14 mouse cellular contexts compared by ENCODE assay signal in the genomic region with DNA sequence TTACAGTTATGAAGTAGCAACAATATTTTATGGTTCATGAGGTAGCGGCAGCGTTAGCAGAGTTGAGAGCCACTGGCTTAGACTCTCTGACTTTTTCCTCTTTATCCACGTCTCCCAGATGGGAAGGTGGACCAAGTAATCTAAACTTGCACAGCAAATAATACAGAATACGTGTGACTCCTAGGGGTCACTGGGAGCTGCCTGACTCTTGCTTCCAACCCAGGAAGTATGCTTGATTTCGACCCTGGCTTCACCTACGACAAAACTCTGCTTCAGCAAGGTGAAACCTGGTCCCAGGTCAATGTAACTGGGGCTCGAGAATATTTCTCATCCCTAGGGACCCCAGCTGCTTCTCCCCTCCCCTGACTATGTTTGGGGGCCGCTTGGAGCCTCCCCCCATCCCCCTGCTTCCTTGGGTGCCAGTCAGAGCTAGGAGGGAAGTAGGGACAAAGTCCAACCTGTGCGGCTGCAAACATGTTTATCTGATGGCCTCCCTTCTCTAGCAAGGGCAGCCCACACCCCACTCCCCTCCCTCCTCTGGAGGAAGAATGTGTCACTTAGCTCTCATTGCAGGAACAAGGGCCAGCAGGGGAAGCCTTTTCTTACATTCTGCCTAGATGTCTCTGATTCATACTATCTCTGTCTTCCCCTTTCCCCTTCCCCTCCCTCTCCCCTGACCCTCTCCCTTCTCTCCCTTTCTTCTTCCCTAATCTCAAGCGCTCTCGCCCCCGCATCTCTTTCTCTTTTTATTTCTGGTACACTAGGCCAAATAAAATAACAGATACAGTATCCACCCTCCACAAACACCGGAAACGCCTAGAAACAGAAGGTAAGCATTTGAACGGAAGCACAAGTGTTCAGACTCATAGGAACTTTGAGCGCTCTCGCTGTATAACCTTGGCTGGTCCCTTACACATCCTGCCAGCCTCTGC. TPM values are rescaled to one million over a fixed set of nuclear protein-coding genes. Genes with fewer than 3 reads are reported as not detected.
DNase-seq lines count a peak whose midpoint lies in the region; ATAC-seq and TF ChIP-seq lines count a peak whose summit lies in the region.
"Had no signal": no experiment of that assay in that cellular context is flagged by ENCODE, and none has a peak within 500 bp of the region (broad histone marks: within the 10 kb centered on the region; RNA-seq: fewer than 3 reads in every experiment).

No protein-coding gene starts in this region.

- no peak for ATAC-seq in CD4-positive, CD25-positive, alpha-beta regulatory T cell, adult 4 months
- ATAC-seq in kidney, postnatal 0 days (replicated peaks; ENCODE audit: low FRiP score, low read depth) = 0 out of 2 replicates have a peak, but pooled peaks have one; percentile 15
- 0 out of 2 replicates have a peak, but pooled peaks have one; percentile 12 for ATAC-seq in megakaryocyte progenitor cell, adult 5-6 weeks (replicated peaks; ENCODE audit: poor library complexity)
- no peak for ATAC-seq in erythroid progenitor cell, adult 5-6 weeks (replicated peaks; ENCODE audit: low FRiP score, poor library complexity, severe bottlenecking)
- ATAC-seq: midbrain, embryonic 13.5 days had no signal

- no peak overlapping the region for H3K4me2 ChIP-seq in kidney, postnatal 0 days (ENCODE audit: low read length)
- H3K4me2 ChIP-seq: midbrain, embryonic 13.5 days had no signal

- H3K9ac ChIP-seq in kidney, postnatal 0 days (ENCODE audit: low read depth, low read length) = no peak overlapping the region
- H3K9ac ChIP-seq: midbrain, embryonic 13.5 days had no signal

- no peaks in the 10 kb centered on the region for H3K27me3 ChIP-seq in kidney, postnatal 0 days (ENCODE audit: insufficient read depth, low read length)

- intact Hi-C loops in left cerebral cortex, postnatal 10 days (cut with DNase I) = no loop called here

- H3K36me3 ChIP-seq in kidney, postnatal 0 days (ENCODE audit: insufficient read depth, low read length) = no peaks in the 10 kb centered on the region
- H3K36me3 ChIP-seq: forebrain, embryonic 10.5 days; midbrain, embryonic 13.5 days had no signal

- H3K9me3 ChIP-seq in kidney, postnatal 0 days (replicated peaks; ENCODE audit: low read length) = no peaks in the 10 kb centered on the region
- H3K9me3 ChIP-seq: forebrain, embryonic 10.5 days; midbrain, embryonic 13.5 days had no signal

- DNase-seq in CD4-positive, CD25-positive, alpha-beta regulatory T cell, adult 2 months (ENCODE audit: low read depth, low spot score) = peak; percentile 16
- DNase-seq in brain, adult 2 months (ENCODE audit: low read depth, low spot score) = peak; percentile 16
- peak; percentile 41 for DNase-seq in kidney, postnatal 0 days (ENCODE audit: low spot score)
- DNase-seq in left cerebral cortex, postnatal 10 days (ENCODE audit: extremely low spot score in 1 of 2, low spot score in 2 of 2) = no peak
- no peak for DNase-seq in gastrocnemius, postnatal 25 days
- DNase-seq: right cerebral cortex, postnatal 14 days; thymus, adult 18-20 months had no signal

- H3K4me1 ChIP-seq in kidney, postnatal 0 days (replicated peaks; ENCODE audit: insufficient read depth, low read length) = peaks cover 10% of the 10 kb centered on the region

- no peak for TF ChIP-seq CTCF in kidney, postnatal 0 days (IDR thresholded peaks at IDR 0.05; ENCODE audit: low read depth)

- H3K27ac ChIP-seq in kidney, postnatal 0 days = peak overlapping the region; percentile 79
- H3K27ac ChIP-seq: forebrain, embryonic 10.5 days; midbrain, embryonic 13.5 days had no signal

- H3K4me3 ChIP-seq in kidney, postnatal 0 days (replicated peaks; ENCODE audit: low read depth, low read length) = no peak overlapping the region
- H3K4me3 ChIP-seq: forebrain, embryonic 10.5 days; midbrain, embryonic 13.5 days had no signal

- 29% methylated on average over 17 of the region's 17 CpGs for WGBS in kidney, postnatal 0 days

RNA-seq across cellular contexts. Expression of gene Hnf1a, which starts 5.7 kb away (rescaled TPM):
- polyA plus RNA-seq in CD4-positive, CD25-positive, alpha-beta regulatory T cell, adult 4 months (2017; shearing (Covaris generic)) = under 1 TPM in 1 of 2 experiments, not detected in 1; 0.09 TPM
- polyA plus RNA-seq in kidney, postnatal 0 days (2015; fragmentation: Nextera tagmentation; extraction: Ambion mirVana) = 10.8 and 12.5 TPM in 2 replicates
- total RNA-seq in megakaryocyte progenitor cell, adult 5-6 weeks (2015) = not detected in 2 replicates
- total RNA-seq in megakaryocyte progenitor cell, adult 5-6 weeks (2017) = not detected in 2 replicates
- total RNA-seq in left cerebral cortex, postnatal 10 days (2021) = not detected
- total RNA-seq in erythroid progenitor cell, adult 5-6 weeks (2015; ENCODE audit: low replicate concordance) = not detected in 2 replicates
- not detected in 2 replicates for total RNA-seq in erythroid progenitor cell, adult 5-6 weeks (2017; ENCODE audit: low replicate concordance)
- not detected for total RNA-seq in gastrocnemius, postnatal 25 days (2021)
- total RNA-seq: neutrophil, adult 5-6 weeks had no signal
- polyA plus RNA-seq: forebrain, embryonic 10.5 days; heart, postnatal 0 days; midbrain, embryonic 13.5 days had no signal

RNA-seq across cellular contexts. Expression of gene 2210016L21Rik, which starts 23.3 kb away (rescaled TPM):
- polyA plus RNA-seq in CD4-positive, CD25-positive, alpha-beta regulatory T cell, adult 4 months (2017; shearing (Covaris generic)) = 10 to 100 TPM; 34.5 to 46.3 TPM
- 75.3 and 79.6 TPM in 2 replicates for polyA plus RNA-seq in kidney, postnatal 0 days (2015; fragmentation: Nextera tagmentation; extraction: Ambion mirVana)
- total RNA-seq in megakaryocyte progenitor cell, adult 5-6 weeks (2015) = 7.0 and 13.3 TPM in 2 replicates
- 12.7 and 13.6 TPM in 2 replicates for total RNA-seq in megakaryocyte progenitor cell, adult 5-6 weeks (2017)
- 100 to 1,000 TPM; 203 to 206 TPM for total RNA-seq in left cerebral cortex, postnatal 10 days (2021)
- 2.5 and 5.4 TPM in 2 replicates for total RNA-seq in erythroid progenitor cell, adult 5-6 weeks (2015; ENCODE audit: low replicate concordance)
- total RNA-seq in erythroid progenitor cell, adult 5-6 weeks (2017; ENCODE audit: low replicate concordance) = 1.4 and 4.3 TPM in 2 replicates
- 10 to 100 TPM; 25.3 to 26.9 TPM for total RNA-seq in gastrocnemius, postnatal 25 days (2021)

RNA-seq across cellular contexts. Expression of gene Oasl1, which starts 42.2 kb away (rescaled TPM):
- 1 to 10 TPM; 5.8 to 9.1 TPM for polyA plus RNA-seq in CD4-positive, CD25-positive, alpha-beta regulatory T cell, adult 4 months (2017; shearing (Covaris generic))
- polyA plus RNA-seq in kidney, postnatal 0 days (2015; fragmentation: Nextera tagmentation; extraction: Ambion mirVana) = 3.1 and 3.2 TPM in 2 replicates
- total RNA-seq in megakaryocyte progenitor cell, adult 5-6 weeks (2015) = 0.68 and 4.9 TPM in 2 replicates
- total RNA-seq in megakaryocyte progenitor cell, adult 5-6 weeks (2017) = 1.1 and 1.4 TPM in 2 replicates
- not detected for total RNA-seq in left cerebral cortex, postnatal 10 days (2021)
- total RNA-seq in erythroid progenitor cell, adult 5-6 weeks (2015; ENCODE audit: low replicate concordance) = 5.4 and 9.4 TPM in 2 replicates
- 7.2 and 20.0 TPM in 2 replicates for total RNA-seq in erythroid progenitor cell, adult 5-6 weeks (2017; ENCODE audit: low replicate concordance)
- total RNA-seq in gastrocnemius, postnatal 25 days (2021) = under 1 TPM; 0.38 to 0.51 TPM
- polyA plus RNA-seq: forebrain, embryonic 10.5 days had no signal

RNA-seq across cellular contexts. Expression of gene Sppl3, which starts 45.7 kb away (rescaled TPM):
- 10 to 100 TPM; 10.2 to 14.2 TPM for polyA plus RNA-seq in CD4-positive, CD25-positive, alpha-beta regulatory T cell, adult 4 months (2017; shearing (Covaris generic))
- polyA plus RNA-seq in kidney, postnatal 0 days (2015; fragmentation: Nextera tagmentation; extraction: Ambion mirVana) = 19.0 and 39.4 TPM in 2 replicates
- total RNA-seq in megakaryocyte progenitor cell, adult 5-6 weeks (2015) = 32.0 and 40.2 TPM in 2 replicates
- total RNA-seq in megakaryocyte progenitor cell, adult 5-6 weeks (2017) = 23.4 and 28.6 TPM in 2 replicates
- 100 to 1,000 TPM; 112 to 115 TPM for total RNA-seq in left cerebral cortex, postnatal 10 days (2021)
- total RNA-seq in erythroid progenitor cell, adult 5-6 weeks (2015; ENCODE audit: low replicate concordance) = 69.2 and 99.5 TPM in 2 replicates
- total RNA-seq in erythroid progenitor cell, adult 5-6 weeks (2017; ENCODE audit: low replicate concordance) = 73.7 and 92.4 TPM in 2 replicates
- total RNA-seq in gastrocnemius, postnatal 25 days (2021) = 10 to 100 TPM; 19.6 to 20.3 TPM

Comparison
In these comparisons a context has a peak if more than half of its experiments do, and no peak if none do; other contexts are left out.
1. DNase-seq: peak in CD4-positive, CD25-positive, alpha-beta regulatory T cell, adult 2 months (single experiment), brain, adult 2 months (single experiment) and kidney, postnatal 0 days (single experiment); none in left cerebral cortex, postnatal 10 days (0 of 2) and gastrocnemius, postnatal 25 days (single experiment).
2. ATAC-seq: peak in kidney, postnatal 0 days (single experiment) and megakaryocyte progenitor cell, adult 5-6 weeks (single experiment); none in CD4-positive, CD25-positive, alpha-beta regulatory T cell, adult 4 months (single experiment) and erythroid progenitor cell, adult 5-6 weeks (single experiment).
3. RNA of gene 2210016L21Rik, which starts 23.3 kb away (total RNA-seq): 203 to 206 TPM in left cerebral cortex, postnatal 10 days; 25.3 to 26.9 TPM in gastrocnemius, postnatal 25 days, 7.0 to 13.6 TPM in megakaryocyte progenitor cell, adult 5-6 weeks and 1.4 to 5.4 TPM in erythroid progenitor cell, adult 5-6 weeks; every median in the first group is over 4 times any median in the second.